Mouse (Mus musculus): ENCODE measurements around the gene Lancl3. TPM values are rescaled to one million over a fixed set of nuclear protein-coding genes. Genes with fewer than 3 reads are reported as not detected.

The Lancl3 gene
- polyA plus RNA-seq, 1 experiment from 2014 or later: 1.9 TPM

DNA sequence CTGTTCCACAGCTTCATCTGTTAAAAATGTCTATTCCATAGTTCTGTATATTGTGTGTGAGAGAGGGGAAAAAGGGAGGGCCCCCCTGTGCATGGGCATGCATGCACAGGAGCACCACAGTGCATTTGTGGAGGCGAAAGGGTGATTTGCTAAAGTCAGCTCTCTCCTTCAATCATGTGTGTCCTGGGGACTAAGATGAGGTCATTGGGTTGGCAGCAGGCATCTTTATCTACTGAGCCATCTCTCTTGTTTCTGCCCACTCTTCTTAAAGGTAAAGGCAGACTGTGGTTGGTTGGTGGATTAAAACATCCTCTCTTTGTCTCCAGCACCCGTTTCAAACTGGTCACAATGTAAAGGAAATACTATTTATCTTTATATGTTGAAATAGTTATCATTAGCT lies 27.4 kb downstream of the Lancl3 start:
- Histone ChIP-seq H3K27me3 (no peaks in the 10 kb centered on the region), H3K4me2 (replicated peaks) (no peak overlapping the region), H3K4me3 (no peak overlapping the region), H3K9ac (no peak overlapping the region), H3K36me3 (no peaks in the 10 kb centered on the region), H3K9me3 (replicated peaks) (no peaks in the 10 kb centered on the region), H3K27ac (no peak overlapping the region), H3K4me1 (no peaks in the 10 kb centered on the region)
- 66% methylated on average over 2 of the region's 2 CpGs for WGBS
- ATAC-seq (ENCODE audit: low FRiP score): no peak

DNA sequence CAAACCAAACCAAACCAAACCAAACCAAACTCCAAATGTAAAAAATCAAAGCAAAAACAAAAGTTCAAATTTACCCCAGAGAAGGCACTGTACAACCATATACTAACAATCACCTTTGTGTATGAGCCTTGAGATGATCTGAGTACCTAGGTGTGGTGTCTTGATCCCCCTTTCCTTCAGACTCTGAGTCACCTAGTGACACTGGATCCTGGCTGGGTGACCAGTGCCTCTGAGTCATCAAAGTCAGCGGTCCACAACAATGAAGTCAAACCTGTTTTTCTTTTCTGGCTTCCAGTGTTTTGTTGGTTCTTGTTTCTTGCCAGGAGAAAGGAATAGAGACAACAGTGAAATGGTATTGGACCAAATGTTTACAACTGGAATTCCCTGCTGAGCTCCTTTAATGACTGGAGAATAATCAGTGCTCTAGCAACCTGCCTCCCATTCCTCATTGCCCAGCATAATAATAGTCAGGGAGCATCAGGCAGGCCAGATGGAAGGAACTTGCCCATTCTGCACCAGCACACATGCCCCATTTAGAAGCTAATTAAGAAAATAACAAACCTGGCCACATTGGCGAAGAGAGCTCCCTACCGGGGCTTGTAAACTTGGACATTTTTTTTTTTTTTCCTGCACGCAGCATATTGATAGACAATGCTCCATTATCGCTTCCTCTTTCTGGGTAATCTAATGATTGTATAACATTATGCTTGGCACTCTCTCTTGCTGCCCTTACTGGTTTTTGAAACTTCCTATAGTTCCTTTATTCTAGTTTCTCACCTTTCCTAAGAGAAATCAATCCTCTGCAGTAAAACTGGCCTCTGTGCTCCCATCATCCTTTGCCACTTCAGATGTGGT lies 41.3 kb downstream of the Lancl3 start:
- H3K9ac ChIP-seq: no peak overlapping the region
- WGBS: 70% methylated on average over 5 of the region's 5 CpGs
- H3K4me1 ChIP-seq: no peaks in the 10 kb centered on the region
- H3K27me3 ChIP-seq: no peaks in the 10 kb centered on the region
- no peaks in the 10 kb centered on the region for H3K36me3 ChIP-seq
- H3K4me3 ChIP-seq: no peak overlapping the region
- no peak overlapping the region for H3K4me2 ChIP-seq (replicated peaks)
- ATAC-seq (ENCODE audit: low FRiP score): no peak
- no peak overlapping the region for H3K27ac ChIP-seq
- H3K9me3 ChIP-seq (replicated peaks): no peaks in the 10 kb centered on the region

DNA sequence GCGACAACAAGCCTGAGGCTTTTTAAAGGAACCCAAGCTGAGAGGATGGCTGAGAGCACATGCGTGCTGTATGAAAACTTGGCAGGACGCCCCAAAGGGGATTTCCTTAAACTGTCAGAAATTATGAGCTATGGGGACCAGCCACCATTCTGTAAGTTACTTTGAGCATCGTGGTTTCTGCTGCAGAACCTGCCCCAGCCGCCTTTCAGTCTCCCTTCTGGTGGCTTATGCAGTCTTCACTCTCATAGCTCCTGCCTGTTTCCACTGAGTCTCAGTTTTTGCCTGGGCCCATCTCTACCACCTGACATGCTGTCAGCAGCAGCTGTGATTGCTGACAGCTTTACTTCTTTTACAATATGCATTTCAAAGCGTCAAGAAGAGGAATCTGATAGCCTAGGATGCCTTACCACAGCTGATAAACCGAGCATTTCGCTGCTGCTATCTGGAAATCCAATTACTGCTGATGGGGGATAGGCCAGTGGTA lies 43.7 kb downstream of the Lancl3 start:
- Histone ChIP-seq H3K4me1 (no peaks in the 10 kb centered on the region), H3K27ac (no peak overlapping the region), H3K27me3 (no peaks in the 10 kb centered on the region), H3K36me3 (no peaks in the 10 kb centered on the region), H3K9ac (no peak overlapping the region), H3K9me3 (replicated peaks) (no peaks in the 10 kb centered on the region), H3K4me2 (replicated peaks) (no peak overlapping the region), H3K4me3 (no peak overlapping the region)
- no peak for ATAC-seq (ENCODE audit: low FRiP score)
- WGBS: 65% methylated on average over 8 of the region's 8 CpGs

DNA sequence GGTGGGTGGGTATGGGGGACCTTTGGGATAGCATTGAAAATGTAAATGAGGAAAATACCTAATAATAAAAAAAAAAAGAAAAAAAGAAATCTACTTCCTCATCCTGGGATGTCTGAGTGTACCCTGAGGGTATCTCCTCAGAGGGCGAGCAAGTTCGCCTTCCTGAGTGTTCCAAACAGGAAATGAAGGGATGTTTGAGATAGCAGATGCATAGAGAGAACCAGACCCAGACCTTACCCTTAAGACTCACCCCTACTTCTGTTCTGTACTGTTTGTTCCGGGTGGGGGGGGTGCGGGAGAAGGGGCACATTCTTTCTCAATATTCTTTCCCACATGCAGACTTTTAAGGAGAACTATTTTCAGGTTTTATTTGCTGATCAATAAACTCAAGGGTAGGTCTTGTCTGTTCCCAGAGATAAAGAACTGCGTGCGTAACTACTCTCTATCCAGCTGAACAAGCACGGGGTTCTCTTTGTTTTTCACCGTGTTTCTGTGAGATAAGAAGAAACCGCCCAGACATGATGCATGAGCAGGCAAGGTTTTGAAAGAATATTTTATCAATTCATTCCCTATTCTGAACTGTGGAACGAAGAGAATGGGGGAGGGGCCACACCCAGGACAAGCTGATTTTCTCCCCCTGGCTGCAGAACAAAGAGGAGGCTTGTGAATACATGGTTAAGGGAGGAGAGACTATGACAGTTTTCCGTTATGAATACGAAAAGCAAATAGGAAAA lies 45.1 kb downstream of the Lancl3 start:
- Histone ChIP-seq H3K36me3 (no peaks in the 10 kb centered on the region), H3K9ac (no peak overlapping the region), H3K27ac (no peak overlapping the region), H3K27me3 (no peaks in the 10 kb centered on the region), H3K9me3 (replicated peaks) (no peaks in the 10 kb centered on the region), H3K4me2 (replicated peaks) (no peak overlapping the region), H3K4me1 (no peaks in the 10 kb centered on the region), H3K4me3 (no peak overlapping the region)
- 62% methylated on average over 12 of the region's 12 CpGs for WGBS
- peak; percentile 61; the same call in 1 of the 2 replicates for ATAC-seq (ENCODE audit: low FRiP score)

DNA sequence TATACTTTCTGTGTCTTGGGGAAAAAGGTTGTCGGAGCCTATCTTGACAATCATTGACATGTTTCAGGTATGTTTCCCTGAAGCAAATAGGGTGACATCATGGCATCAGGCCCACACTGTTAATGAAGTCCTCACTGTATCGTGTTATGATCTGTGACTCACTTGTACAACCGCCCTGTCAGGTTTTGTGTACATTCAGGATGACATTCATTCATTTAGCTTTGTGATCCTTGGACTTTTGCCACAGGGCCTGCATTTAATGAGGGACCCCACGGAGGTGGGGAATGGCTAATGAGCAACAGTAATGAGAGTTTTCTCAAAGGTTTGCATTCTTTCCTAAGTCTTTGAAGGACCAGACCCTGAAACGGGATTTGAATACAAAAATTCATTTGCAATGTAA lies 49.2 kb downstream of the Lancl3 start:
- no peaks in the 10 kb centered on the region for H3K36me3 ChIP-seq
- no peak overlapping the region for H3K9ac ChIP-seq
- no peak for ATAC-seq (ENCODE audit: low FRiP score)
- H3K4me3 ChIP-seq: no peak overlapping the region
- no peaks in the 10 kb centered on the region for H3K4me1 ChIP-seq
- H3K27me3 ChIP-seq: no peaks in the 10 kb centered on the region
- no peak overlapping the region for H3K4me2 ChIP-seq (replicated peaks)
- WGBS: 56% methylated on average over 5 of the region's 5 CpGs
- no peaks in the 10 kb centered on the region for H3K9me3 ChIP-seq (replicated peaks)
- no peak overlapping the region for H3K27ac ChIP-seq

DNA sequence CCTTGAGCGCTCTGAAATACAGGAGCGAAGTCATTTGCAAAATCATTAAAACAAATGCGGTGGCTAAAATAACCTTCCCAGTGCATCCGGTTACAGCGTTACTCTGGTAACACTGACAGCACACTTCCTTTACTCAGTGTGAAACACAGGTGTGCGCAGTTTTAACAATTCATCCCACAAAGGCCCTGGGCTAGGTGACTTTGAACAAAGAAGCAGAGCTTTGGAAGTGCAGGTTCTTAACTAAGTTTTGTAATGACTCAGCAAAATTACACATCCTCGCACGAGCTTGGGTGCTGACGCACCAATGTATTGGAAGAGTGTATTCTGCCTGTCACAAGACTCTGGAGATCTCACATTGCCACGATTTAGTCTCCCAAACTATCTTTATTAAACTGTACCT lies 54.3 kb downstream of the Lancl3 start:
- no peaks in the 10 kb centered on the region for H3K9me3 ChIP-seq (replicated peaks)
- H3K9ac ChIP-seq: no peak overlapping the region
- H3K4me1 ChIP-seq: no peaks in the 10 kb centered on the region
- H3K27me3 ChIP-seq: no peaks in the 10 kb centered on the region
- H3K4me3 ChIP-seq: no peak overlapping the region
- no peaks in the 10 kb centered on the region for H3K36me3 ChIP-seq
- H3K4me2 ChIP-seq (replicated peaks): no peak overlapping the region
- WGBS: 80% methylated on average over 10 of the region's 10 CpGs
- ATAC-seq (ENCODE audit: low FRiP score): no peak
- H3K27ac ChIP-seq: no peak overlapping the region

DNA sequence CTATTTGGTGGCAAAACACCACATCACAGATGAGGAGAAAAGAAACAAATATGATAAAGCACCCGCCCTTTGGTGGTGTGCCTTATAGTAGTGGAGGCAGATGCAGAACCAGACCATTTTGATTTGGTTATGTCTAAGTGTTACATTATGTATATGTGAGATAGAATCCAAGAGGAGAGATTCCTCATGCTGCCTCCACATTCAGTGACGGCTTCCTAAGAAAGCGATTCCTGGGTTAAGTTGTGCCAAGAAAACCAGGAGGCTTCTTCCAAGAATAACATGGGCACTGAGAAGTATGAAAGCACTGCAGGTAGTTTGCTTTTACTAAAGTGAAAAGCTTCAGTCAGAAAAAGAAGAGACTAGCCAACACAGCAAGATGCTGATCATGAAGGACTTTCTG lies 55.2 kb downstream of the Lancl3 start:
- no peaks in the 10 kb centered on the region for H3K27me3 ChIP-seq
- WGBS: 94% methylated on average over 3 of the region's 3 CpGs
- ATAC-seq (ENCODE audit: low FRiP score): no peak

DNA sequence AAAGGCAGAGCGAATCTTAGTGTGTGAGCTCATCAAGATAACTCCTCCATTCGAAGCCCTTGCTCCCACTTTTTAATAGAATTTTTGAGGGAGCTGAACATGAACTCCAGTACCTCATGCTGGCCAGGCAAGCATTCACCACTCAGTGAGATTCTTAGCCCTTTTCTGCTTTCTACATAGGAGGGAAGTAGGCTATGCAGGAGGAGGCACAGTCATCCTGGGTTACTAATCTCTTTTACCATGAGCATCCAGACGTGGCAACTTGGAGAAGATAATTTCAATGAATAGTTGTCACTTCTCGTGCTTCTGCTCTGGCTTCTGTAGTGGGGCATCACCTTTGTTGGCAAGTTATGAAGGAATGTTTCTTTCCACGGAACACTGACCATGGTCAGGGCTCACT lies 57.1 kb downstream of the Lancl3 start, which contains the start of gene Gm14862:
Gene Gm14862, minus strand, starts transcription at position 134 of the 400 bp plus-strand sequence.
- H3K27me3 ChIP-seq: no peaks in the 10 kb centered on the region
- H3K9me3 ChIP-seq (replicated peaks): no peaks in the 10 kb centered on the region
- no peak for ATAC-seq (ENCODE audit: low FRiP score)
- no peak within 1 kb of the TSS for H3K27ac ChIP-seq
- H3K36me3 ChIP-seq: no peaks in the 10 kb centered on the region
- no peak within 1 kb of the TSS for H3K4me3 ChIP-seq
- no peak within 1 kb of the TSS for H3K4me2 ChIP-seq (replicated peaks)
- H3K4me1 ChIP-seq: no peaks in the 10 kb centered on the region
- H3K9ac ChIP-seq: no peak within 1 kb of the TSS
- WGBS: 87% methylated on average over 5 of the region's 5 CpGs

More for the DNA sequence above, 55.2 kb downstream of the Lancl3 start:
- Histone ChIP-seq H3K36me3 (no peaks in the 10 kb centered on the region), H3K4me2 (replicated peaks) (no peak overlapping the region), H3K27ac (no peak overlapping the region), H3K9me3 (replicated peaks) (no peaks in the 10 kb centered on the region), H3K4me1 (no peaks in the 10 kb centered on the region), H3K4me3 (no peak overlapping the region), H3K9ac (no peak overlapping the region)

DNA sequence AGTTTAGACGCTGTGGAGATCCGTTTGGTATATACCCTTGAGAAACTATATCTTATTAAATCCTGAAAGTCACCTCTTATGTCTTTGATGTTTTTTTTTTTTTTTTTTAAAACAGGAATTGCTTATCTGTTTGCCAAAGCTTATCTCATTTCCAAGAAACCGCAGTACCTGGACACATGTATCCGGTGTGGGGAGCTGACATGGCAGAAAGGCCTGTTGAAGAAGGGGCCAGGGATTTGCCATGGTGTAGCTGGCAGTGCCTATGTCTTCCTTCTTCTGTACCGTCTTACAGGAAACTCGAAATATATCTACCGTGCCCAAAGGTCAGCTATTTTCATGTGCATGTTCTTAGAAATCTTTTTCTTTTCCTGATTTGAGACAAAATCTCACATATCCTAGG lies 58.1 kb downstream of the Lancl3 start:
- H3K27ac ChIP-seq: no peak overlapping the region
- ATAC-seq (ENCODE audit: low FRiP score): no peak
- WGBS: 90% methylated on average over 7 of the region's 7 CpGs

DNA sequence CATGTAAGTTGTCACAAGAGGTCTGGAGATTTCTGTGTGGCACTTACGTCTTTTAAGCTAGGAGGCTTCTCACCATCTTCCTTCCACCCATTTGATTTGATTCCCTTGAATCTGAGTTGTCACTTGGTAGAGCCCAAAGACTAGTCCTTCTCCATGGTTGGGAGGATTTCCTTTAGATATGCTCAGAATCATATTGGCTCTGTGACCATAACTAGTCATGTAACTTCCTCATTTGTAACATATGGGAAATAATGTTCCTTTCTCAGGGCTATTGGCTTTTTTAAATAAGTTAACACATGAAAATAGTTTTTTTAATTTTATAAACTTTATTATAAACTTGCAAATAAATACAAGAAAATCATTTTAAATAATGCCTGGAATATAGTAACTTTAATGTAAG lies 59.6 kb downstream of the Lancl3 start:
- 92% methylated on average over 1 of the region's 1 CpGs for WGBS
- Histone ChIP-seq H3K9me3 (replicated peaks) (no peaks in the 10 kb centered on the region), H3K4me3 (no peak overlapping the region), H3K4me1 (no peaks in the 10 kb centered on the region), H3K4me2 (replicated peaks) (no peak overlapping the region), H3K9ac (no peak overlapping the region), H3K27me3 (no peaks in the 10 kb centered on the region), H3K36me3 (no peaks in the 10 kb centered on the region), H3K27ac (no peak overlapping the region)
- ATAC-seq (ENCODE audit: low FRiP score): no peak

More for the DNA sequence above, 58.1 kb downstream of the Lancl3 start:
- Histone ChIP-seq H3K4me3 (no peak overlapping the region), H3K9ac (no peak overlapping the region), H3K36me3 (no peaks in the 10 kb centered on the region), H3K4me1 (no peaks in the 10 kb centered on the region), H3K9me3 (replicated peaks) (no peaks in the 10 kb centered on the region), H3K4me2 (replicated peaks) (no peak overlapping the region), H3K27me3 (no peaks in the 10 kb centered on the region)

DNA sequence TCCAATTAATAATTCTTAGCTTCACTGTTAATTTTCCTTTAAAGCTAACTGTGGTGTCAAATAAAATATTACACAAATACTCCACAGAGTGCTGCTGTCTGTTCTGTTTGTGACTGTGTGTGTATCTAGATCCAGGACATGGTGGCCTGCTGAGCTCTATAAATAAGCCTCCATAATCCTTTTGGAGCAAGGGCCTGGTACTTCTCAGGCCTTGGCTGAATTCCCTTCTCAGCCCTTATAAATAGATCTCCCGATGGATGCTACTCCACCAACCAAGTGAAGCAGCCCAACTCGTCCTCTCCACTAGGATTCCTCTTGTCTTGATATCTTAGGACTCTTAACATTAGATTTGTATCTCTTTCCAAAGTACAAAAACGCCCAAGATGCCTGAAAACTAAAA lies 71.4 kb downstream of the Lancl3 start:
- no peaks in the 10 kb centered on the region for H3K27me3 ChIP-seq
- 60% methylated on average over 3 of the region's 3 CpGs for WGBS
- ATAC-seq (ENCODE audit: low FRiP score): no peak

DNA sequence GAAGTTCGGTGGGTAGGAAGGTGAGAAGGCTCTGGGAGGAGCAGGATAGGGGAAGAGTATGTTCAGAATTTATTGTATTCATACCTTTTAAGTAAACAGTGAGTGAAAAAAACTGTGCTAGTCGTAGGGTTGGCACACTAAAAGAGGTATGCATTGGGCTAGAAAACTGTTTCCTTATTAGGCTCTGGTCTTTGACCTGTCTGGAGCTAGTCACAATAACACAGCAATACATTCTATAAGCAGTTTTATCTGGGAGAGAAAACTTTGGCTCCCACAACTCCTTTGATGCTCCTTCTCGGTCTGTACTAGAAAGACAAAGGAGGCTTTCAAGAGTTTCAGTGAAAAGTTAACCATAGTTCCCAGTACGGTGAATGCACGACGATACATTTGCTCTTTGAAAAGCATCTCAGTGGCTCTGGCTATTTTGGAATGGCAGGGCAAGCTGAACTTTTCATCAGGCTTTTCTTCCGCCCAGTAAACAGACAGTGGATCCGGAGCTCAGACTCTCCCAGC lies 72.3 kb downstream of the Lancl3 start:
- H3K36me3 ChIP-seq: no peaks in the 10 kb centered on the region
- H3K27me3 ChIP-seq: no peaks in the 10 kb centered on the region
- H3K9ac ChIP-seq: peak overlapping the region; percentile 57; the same call in 1 of the 2 replicates
- H3K27ac ChIP-seq: no peak overlapping the region
- H3K4me1 ChIP-seq: no peaks in the 10 kb centered on the region
- peak overlapping the region; percentile 58 for H3K4me3 ChIP-seq
- ATAC-seq (ENCODE audit: low FRiP score): peak; percentile 18; the same call in 1 of the 2 replicates
- no peaks in the 10 kb centered on the region for H3K9me3 ChIP-seq (replicated peaks)
- WGBS: 26% methylated on average over 8 of the region's 8 CpGs
- peak overlapping the region; percentile 51 for H3K4me2 ChIP-seq (replicated peaks)

More for the DNA sequence above, 71.4 kb downstream of the Lancl3 start:
- Histone ChIP-seq H3K9me3 (replicated peaks) (no peaks in the 10 kb centered on the region), H3K4me1 (no peaks in the 10 kb centered on the region), H3K9ac (no peak overlapping the region), H3K4me2 (replicated peaks) (no peak overlapping the region), H3K4me3 (no peak overlapping the region), H3K27ac (no peak overlapping the region), H3K36me3 (no peaks in the 10 kb centered on the region)

All from hindbrain, embryonic 12.5 days (tissue).